Mouse (Mus musculus) liver, adult 2 months (tissue): ENCODE data around the gene Vmn2r22. TPM values are rescaled to one million over a fixed set of nuclear protein-coding genes. Genes with fewer than 3 reads are reported as not detected.
"Not testable (repeated sequence)": the region's sequence is repeated elsewhere in the genome, so short reads cannot be mapped to it uniquely, and the experiment has no call there.

ENCODE experiments used
- DNase-seq: peaks from one replicate; pipeline ENCODE4 v3.0.0-alpha.2; 2011; ENCODE audit warnings: low read depth, low spot score; ENCODE audit errors: extremely low read depth
- H3K27ac ChIP-seq: fragments of 200-500 bp; replicated peaks from 2 replicates; pipeline ENCODE4 v1.5.1; 2012; ENCODE audit warnings: low read depth, mild to moderate bottlenecking, control low read depth, inconsistent platforms, low read length; ENCODE audit not compliant: insufficient read depth
- H3K27me3 ChIP-seq: fragments of 200-500 bp; 2 replicates; pipeline ENCODE4 v1.6.1; 2012; ENCODE audit warnings: mild to moderate bottlenecking, moderate library complexity, low read length, inconsistent platforms; ENCODE audit not compliant: control insufficient read depth, insufficient read depth
- H3K36me3 ChIP-seq: fragments of 200-500 bp; 2 replicates; pipeline ENCODE4 v1.6.1; 2012; ENCODE audit warnings: low read length, inconsistent platforms; ENCODE audit not compliant: control insufficient read depth, insufficient read depth
- H3K4me1 ChIP-seq: fragments of 200-500 bp; 2 replicates; pipeline ENCODE4 v1.6.1; 2011; ENCODE audit warnings: low read length; ENCODE audit not compliant: control insufficient read depth, insufficient read depth
- H3K4me3 ChIP-seq: fragments of 200-500 bp; 2 replicates; pipeline ENCODE4 v1.5.1; 2011; ENCODE audit warnings: low read depth, mild to moderate bottlenecking, control low read depth, low read length, moderate library complexity; ENCODE audit not compliant: insufficient read depth
- H3K79me2 ChIP-seq: fragments of 200-500 bp; 2 replicates; pipeline ENCODE4 v1.6.1; 2012; ENCODE audit warnings: inconsistent platforms, mild to moderate bottlenecking, low read length, moderate library complexity; ENCODE audit not compliant: control insufficient read depth, insufficient read depth
- H3K9ac ChIP-seq: fragments of 200-500 bp; 2 replicates; pipeline ENCODE4 v1.6.1; 2012; ENCODE audit warnings: low read depth, mild to moderate bottlenecking, control low read depth, inconsistent platforms, low read length
- WGBS: fragments of 180-500 bp; shearing (Covaris S2); methylation state at CpG from one replicate; pipeline ENCODE4 v1.1.7; 2018; 5-methylcytosine and 5-hydroxymethylcytosine counted together
- polyA plus RNA-seq: library from polyadenylated mRNA; depleted of rRNA; stranded (reverse); fragments of >200 nt; gene quantifications from 2 replicates; pipeline ENCODE4 v1.2.3, GENCODE M21; 2012; rRNA removed
- total RNA-seq: library from RNA; depleted of rRNA; stranded (reverse); fragments of >200 nt; gene quantifications from 2 replicates; pipeline ENCODE4 v1.2.3, GENCODE M21; 2014; rRNA removed

Vmn2r22 gene
- total and polyA plus RNA-seq, 2 experiments, result not detected

DNA sequence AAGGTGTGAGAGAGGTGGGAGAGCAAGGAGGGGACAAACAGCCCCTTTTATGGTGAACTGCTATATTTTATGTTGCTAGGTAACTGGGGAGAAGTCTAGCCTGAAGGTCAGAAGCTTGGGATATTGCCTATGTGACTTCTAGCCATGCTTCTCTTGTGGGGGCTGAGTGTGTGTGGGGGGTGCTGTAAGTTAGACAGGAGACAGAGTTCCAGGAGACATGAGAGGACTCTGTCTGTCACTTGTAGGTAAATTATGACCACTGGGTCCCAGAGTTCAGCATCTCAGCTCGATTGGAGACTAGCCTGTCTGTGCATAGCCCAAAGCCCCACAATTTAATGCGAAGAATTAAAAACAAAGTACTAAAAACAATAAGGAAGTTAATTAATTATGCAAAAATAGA lies 75.8 kb downstream of the Vmn2r22 start:
- not testable (repeated sequence) for H3K4me1 ChIP-seq, H3K27me3 ChIP-seq, DNase-seq, H3K4me3 ChIP-seq, H3K36me3 ChIP-seq, H3K27ac ChIP-seq, H3K9ac ChIP-seq, H3K79me2 ChIP-seq
- WGBS, result no CpG with 5 or more reads among the region's 2 CpGs

Other genes starting within 250 kb of the Vmn2r22 start
- gene Vmn2r20, start 232.6 kb downstream of the Vmn2r22 start, total RNA-seq, result under 0.01 TPM in 1 of 2 replicates, not detected in the other
- not detected in 2 replicates for gene Vmn2r20, start 232.6 kb downstream of the Vmn2r22 start, polyA plus RNA-seq
- gene Vmn2r21, start 117.3 kb downstream of the Vmn2r22 start, total RNA-seq, result not detected in 2 replicates
- not detected in 2 replicates for gene Vmn2r21, start 117.3 kb downstream of the Vmn2r22 start, polyA plus RNA-seq
- not detected in 2 replicates for gene Vmn2r23, start 51.9 kb upstream of the Vmn2r22 start, total RNA-seq
- not detected in 2 replicates for gene Vmn2r23, start 51.9 kb upstream of the Vmn2r22 start, polyA plus RNA-seq
- not detected in 2 replicates for gene Vmn2r24, start 128.2 kb upstream of the Vmn2r22 start, total RNA-seq
- gene Vmn2r24, start 128.2 kb upstream of the Vmn2r22 start, polyA plus RNA-seq, result not detected in 2 replicates
- gene Vmn2r25, start 202.7 kb upstream of the Vmn2r22 start, total RNA-seq, result not detected in 2 replicates
- not detected in 2 replicates for gene Vmn2r25, start 202.7 kb upstream of the Vmn2r22 start, polyA plus RNA-seq